Mouse (Mus musculus) cerebellum, adult 2 months (tissue): ENCODE measurements at regions not wholly inside any gene's neighbourhood (a gene's known extent, or its start where the extent isn't known, plus 50 kb on each side); places are given as distances from the start of the nearest gene placed in this dataset.

Source experiments
- CTCF ChIP-seq: fragments of 200-500 bp; IDR thresholded peaks from 2 replicates; pipeline ENCODE4 v1.5.1; 2011; ENCODE audit warnings: low read depth, mild to moderate bottlenecking, control low read depth, low read length, moderate library complexity, borderline replicate concordance; ENCODE audit not compliant: insufficient read depth
- POLR2A ChIP-seq: fragments of 200-500 bp; IDR thresholded peaks from 2 replicates; pipeline ENCODE4 v1.6.1; 2011; ENCODE audit warnings: low read length, control low read depth, borderline replicate concordance; ENCODE audit not compliant: insufficient read depth

GRCm38 (mm10) chr13:16314669-16315068, 303.0 kb downstream of the Inhba start:
- TF ChIP-seq CTCF, result no peak
- no peak for TF ChIP-seq POLR2A
